Mouse (Mus musculus) hindbrain, embryonic 11.5 days (tissue): Measurements from ENCODE around the gene Nrip1. TPM values are rescaled to one million over a fixed set of nuclear protein-coding genes. Genes with fewer than 3 reads are reported as not detected.

Experiments used
- ATAC-seq: fragments of 200-750 bp; cut with Nextera tagmentation; 2 replicates; pipeline ENCODE4 v1.8.0; 2017; ENCODE audit warnings: mild to moderate bottlenecking, moderate TSS enrichment, moderate library complexity; ENCODE audit not compliant: low FRiP score
- DNase-seq: peaks from one replicate; pipeline ENCODE4 v3.0.0-alpha.2; 2015; ENCODE audit warnings: low spot score
- H3K27ac ChIP-seq: fragments of 300-500 bp; sonication (generic); 2 replicates; pipeline ENCODE4 v1.5.1; 2014; ENCODE audit warnings: mild to moderate bottlenecking, low read depth, low read length
- H3K27me3 ChIP-seq: fragments of 300-500 bp; sonication (generic); 2 replicates; pipeline ENCODE4 v1.6.1; 2014; ENCODE audit warnings: mild to moderate bottlenecking, low read length, moderate library complexity, mixed read lengths; ENCODE audit not compliant: control insufficient read depth, insufficient read depth
- H3K36me3 ChIP-seq: fragments of 300-500 bp; sonication (generic); 2 replicates; pipeline ENCODE4 v1.6.1; 2014; ENCODE audit warnings: mild to moderate bottlenecking, low read length, moderate library complexity, mixed read lengths; ENCODE audit not compliant: control insufficient read depth, insufficient read depth
- H3K4me1 ChIP-seq: fragments of 300-500 bp; sonication (generic); replicated peaks from 2 replicates; pipeline ENCODE4 v1.6.1; 2014; ENCODE audit warnings: low read length, mixed read lengths; ENCODE audit not compliant: control insufficient read depth, insufficient read depth
- H3K4me2 ChIP-seq: fragments of 300-500 bp; sonication (generic); replicated peaks from 2 replicates; pipeline ENCODE4 v1.6.1; 2014; ENCODE audit warnings: mild to moderate bottlenecking, low read depth, low read length
- H3K4me3 ChIP-seq: fragments of 300-500 bp; sonication (generic); 2 replicates; pipeline ENCODE4 v1.5.1; 2014; ENCODE audit warnings: low read depth, low read length
- H3K9ac ChIP-seq: fragments of 300-500 bp; sonication (generic); 2 replicates; pipeline ENCODE4 v1.6.1; 2014; ENCODE audit warnings: low read depth, low read length
- H3K9me3 ChIP-seq: fragments of 300-500 bp; sonication (generic); 2 replicates; pipeline ENCODE4 v1.6.1; 2016; ENCODE audit warnings: low read length; ENCODE audit not compliant: control insufficient read depth
- WGBS: fragments of 180-500 bp; shearing (Covaris S2); extraction: QIAGEN DNeasy Blood & Tissue Kit; methylation state at CpG from one replicate; pipeline ENCODE4 v1.1.7; 2014; 5-methylcytosine and 5-hydroxymethylcytosine counted together
- polyA plus RNA-seq: library from polyadenylated mRNA; unstranded; fragments of >200 nt; fragmentation: Nextera tagmentation; extraction: Ambion mirVana; gene quantifications from 2 replicates; pipeline ENCODE4 v1.2.1, GENCODE M21; 2014

The Nrip1 gene
- polyA plus RNA-seq, 1 experiment from 2014 or later: 35.5 TPM

DNA sequence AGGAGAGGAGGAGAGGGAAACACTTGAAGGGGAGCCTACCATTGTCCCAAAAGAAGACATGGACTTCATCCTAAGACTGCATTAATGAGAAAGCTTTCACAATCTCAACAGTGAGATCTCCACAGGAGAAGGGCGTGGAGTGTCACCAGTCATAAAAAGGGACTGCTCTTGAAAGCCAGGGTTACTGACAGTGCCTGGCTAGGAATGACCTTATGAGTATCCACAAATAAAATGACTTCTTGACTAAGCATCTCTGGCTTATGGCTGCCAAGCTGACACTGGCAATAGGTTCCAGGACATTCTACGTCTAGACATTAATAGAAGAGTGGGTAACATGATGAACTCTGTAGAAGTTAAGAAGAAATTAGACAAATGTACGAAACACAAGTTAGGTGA, 48.3 kb downstream of the Nrip1 start:
- peaks cover 8% of the 10 kb centered on the region for H3K4me1 ChIP-seq
- no peaks in the 10 kb centered on the region for H3K27me3 ChIP-seq
- 86% methylated on average over 3 of the region's 3 CpGs for WGBS
- H3K4me3 ChIP-seq: no peak overlapping the region
- no peak overlapping the region for H3K27ac ChIP-seq
- no peaks in the 10 kb centered on the region for H3K9me3 ChIP-seq
- no peaks in the 10 kb centered on the region for H3K36me3 ChIP-seq
- no peak overlapping the region for H3K4me2 ChIP-seq
- DNase-seq: no peak
- ATAC-seq: no peak
- H3K9ac ChIP-seq: no peak overlapping the region

DNA sequence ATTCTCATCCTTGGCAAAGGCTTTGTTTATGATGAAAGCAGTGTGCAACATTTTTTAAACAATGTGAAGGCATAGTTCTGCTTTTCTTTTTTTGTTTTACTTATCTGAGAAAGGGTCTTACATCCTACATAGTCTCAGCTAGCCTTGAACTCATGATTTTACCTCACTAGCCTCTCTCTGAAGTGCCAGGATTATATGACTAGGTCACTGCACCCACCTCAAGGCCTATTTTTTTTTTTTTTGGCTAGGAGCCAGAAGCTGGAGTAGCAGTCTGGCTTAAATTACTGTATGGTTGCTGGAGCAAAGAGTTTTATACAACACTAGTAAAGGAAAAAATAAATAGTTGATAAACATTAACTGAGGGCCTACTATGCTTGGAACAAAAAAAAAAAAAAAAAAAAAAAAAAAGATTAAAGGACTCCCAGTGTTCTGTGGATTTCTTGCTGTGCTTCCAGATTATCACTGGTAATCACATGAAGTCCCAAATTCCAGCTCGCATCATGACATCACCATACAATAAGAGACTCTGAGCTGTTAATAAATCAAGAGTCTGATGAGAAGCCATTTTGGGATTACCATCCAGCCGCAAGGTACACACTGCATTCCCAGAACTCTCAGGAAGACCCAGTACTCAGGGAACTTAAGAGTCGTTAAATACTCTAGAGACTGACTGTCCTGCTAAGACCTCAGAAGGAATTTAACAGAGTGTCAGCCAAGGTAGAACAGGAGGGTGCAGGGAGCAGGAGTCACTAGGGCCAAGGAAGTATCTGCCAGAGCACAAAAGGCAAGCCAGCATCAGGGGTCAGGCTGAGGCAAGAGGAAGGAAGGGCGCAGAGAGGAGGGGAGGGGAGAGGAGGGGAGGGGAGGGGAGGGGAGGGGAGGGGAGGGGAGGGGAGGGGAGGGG, 49.0 kb downstream of the Nrip1 start:
- ATAC-seq (no peak), DNase-seq (no peak)
- 93% methylated on average over 3 of the region's 4 CpGs for WGBS
- Histone ChIP-seq H3K4me2 (no peak overlapping the region), H3K27me3 (no peaks in the 10 kb centered on the region), H3K4me1 (peaks cover 8% of the 10 kb centered on the region), H3K27ac (no peak overlapping the region), H3K36me3 (no peaks in the 10 kb centered on the region), H3K9me3 (no peaks in the 10 kb centered on the region), H3K9ac (no peak overlapping the region), H3K4me3 (no peak overlapping the region)

DNA sequence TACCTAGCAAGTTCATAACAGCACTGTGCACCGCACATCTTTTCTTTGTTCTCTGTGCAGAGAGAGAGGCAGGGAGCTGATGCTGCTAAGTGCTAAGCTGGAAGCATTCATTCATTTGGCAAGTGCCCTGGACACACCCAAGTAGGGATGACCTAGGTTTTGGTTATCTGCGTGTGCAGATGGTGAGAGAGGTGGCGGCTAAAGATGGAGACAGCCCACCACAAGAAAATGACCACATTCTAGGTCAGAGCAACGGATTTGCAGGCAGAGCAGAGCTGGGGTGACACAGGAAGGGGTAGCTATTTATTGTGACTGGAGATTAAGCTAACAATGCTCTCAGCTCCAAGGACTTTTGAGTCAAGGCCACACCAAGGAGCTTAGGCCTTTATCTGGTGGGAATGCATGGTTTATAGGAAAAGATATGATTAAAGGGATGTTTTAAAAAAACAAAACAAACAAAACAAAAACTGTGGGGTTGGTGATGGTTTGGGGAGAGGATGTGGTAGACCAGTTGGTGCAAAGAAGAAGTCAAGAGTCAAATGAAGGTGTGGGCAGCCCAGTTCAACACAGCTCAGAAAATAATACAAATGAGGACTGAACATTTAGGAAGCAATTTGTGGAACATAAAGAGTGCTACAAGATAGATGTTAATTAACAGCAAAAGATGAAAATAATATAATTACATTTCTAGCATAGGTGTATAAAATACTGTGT, 49.9 kb downstream of the Nrip1 start:
- 92% methylated on average over 4 of the region's 4 CpGs for WGBS
- H3K9me3 ChIP-seq: no peaks in the 10 kb centered on the region
- H3K4me3 ChIP-seq: no peak overlapping the region
- no peak for DNase-seq
- no peak for ATAC-seq
- peaks cover 8% of the 10 kb centered on the region for H3K4me1 ChIP-seq
- H3K27ac ChIP-seq: no peak overlapping the region; the same call in 1 of the 2 replicates
- no peaks in the 10 kb centered on the region for H3K36me3 ChIP-seq
- H3K9ac ChIP-seq: no peak overlapping the region
- H3K4me2 ChIP-seq: no peak overlapping the region
- no peaks in the 10 kb centered on the region for H3K27me3 ChIP-seq

DNA sequence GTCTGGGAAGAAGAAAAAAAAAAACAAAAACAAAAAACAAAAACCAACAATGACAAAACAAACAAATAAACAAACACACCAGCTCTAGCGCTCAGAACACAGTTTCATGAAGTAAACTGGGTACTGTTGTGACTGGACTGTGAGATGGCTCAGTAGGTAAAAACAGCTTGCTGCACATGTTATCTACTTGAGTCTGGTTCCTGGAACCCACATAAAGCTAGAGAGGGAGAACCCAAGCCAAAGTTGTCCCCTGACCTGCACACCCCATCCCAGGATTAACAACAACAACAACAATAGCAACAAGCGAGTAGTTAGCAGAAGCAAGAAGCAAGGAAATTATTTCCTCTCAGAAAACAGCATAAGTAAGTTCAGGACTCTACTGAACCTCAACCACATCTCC, 50.5 kb downstream of the Nrip1 start:
- Histone ChIP-seq H3K9me3 (no peaks in the 10 kb centered on the region), H3K36me3 (no peaks in the 10 kb centered on the region), H3K4me3 (no peak overlapping the region), H3K27me3 (no peaks in the 10 kb centered on the region), H3K9ac (no peak overlapping the region), H3K4me1 (peaks cover 8% of the 10 kb centered on the region), H3K27ac (no peak overlapping the region; the same call in 1 of the 2 replicates), H3K4me2 (no peak overlapping the region)
- 98% methylated on average over 2 of the region's 2 CpGs for whole genome bisulfite sequencing
- DNase-seq (no peak), ATAC-seq (no peak)

DNA sequence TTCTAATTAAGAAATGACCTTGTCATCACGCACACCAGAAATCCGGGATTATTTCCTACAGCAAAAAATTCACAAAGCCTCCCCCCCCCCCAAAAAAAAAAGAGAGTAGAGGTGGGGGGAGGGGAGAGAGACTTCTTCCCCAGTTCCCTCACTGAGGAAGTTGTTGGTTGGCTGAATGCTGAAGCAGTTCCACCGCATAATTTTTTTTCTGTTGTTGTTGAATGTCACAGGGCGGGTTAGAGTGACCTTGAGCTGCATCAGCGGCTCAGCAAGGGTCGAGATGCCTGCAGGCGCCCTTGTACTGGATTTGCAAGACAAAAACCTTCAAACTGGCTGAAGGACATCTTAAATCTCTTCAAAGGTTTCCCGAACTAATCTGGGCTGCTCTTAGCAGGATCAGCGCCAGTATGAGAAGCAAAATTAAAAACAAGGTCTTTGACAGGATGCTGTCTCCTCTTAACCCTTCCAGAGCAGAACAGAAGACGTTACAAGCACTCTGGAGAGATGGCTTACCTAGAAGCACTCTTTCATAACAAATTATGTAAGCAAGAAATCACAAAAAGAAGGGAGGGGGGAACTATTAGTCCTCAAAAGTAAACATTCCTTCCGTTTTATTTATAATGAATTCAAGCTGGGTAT, 52.0 kb downstream of the Nrip1 start:
- no peaks in the 10 kb centered on the region for H3K36me3 ChIP-seq
- no peaks in the 10 kb centered on the region for H3K27me3 ChIP-seq
- H3K4me1 ChIP-seq: peaks cover 8% of the 10 kb centered on the region
- WGBS: 4% methylated on average over 11 of the region's 11 CpGs
- peak; percentile 52 for DNase-seq
- H3K9me3 ChIP-seq: no peaks in the 10 kb centered on the region
- peak overlapping the region; percentile 49; the same call in 1 of the 2 replicates for H3K27ac ChIP-seq
- no peak overlapping the region for H3K4me3 ChIP-seq
- H3K4me2 ChIP-seq: peak overlapping the region; percentile 28
- H3K9ac ChIP-seq: no peak overlapping the region
- ATAC-seq: peak; percentile 26; the same call in 1 of the 2 replicates

DNA sequence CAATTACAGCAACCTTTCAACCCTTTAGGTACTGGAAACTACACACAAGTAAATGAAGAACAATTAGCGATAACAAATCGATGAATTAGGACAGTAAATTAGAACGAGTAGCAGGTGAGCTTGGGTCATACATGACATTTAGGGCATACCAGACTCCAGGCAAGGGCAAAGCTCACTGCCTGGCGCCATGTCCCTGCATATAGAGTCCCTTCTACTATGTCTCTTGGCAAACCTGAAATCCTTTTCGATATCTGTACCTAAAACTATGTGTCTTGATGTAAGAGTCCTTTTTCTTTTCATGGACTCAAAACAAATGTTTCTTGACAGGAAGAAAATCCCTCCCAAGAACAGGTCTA, 53.5 kb downstream of the Nrip1 start:
- Histone ChIP-seq H3K27ac (no peak overlapping the region), H3K4me1 (peaks cover 8% of the 10 kb centered on the region), H3K36me3 (no peaks in the 10 kb centered on the region), H3K4me3 (no peak overlapping the region), H3K9ac (no peak overlapping the region), H3K9me3 (no peaks in the 10 kb centered on the region), H3K27me3 (no peaks in the 10 kb centered on the region), H3K4me2 (no peak overlapping the region)
- ATAC-seq (no peak; the same call in 1 of the 2 replicates), DNase-seq (no peak)
- 39% methylated on average over 5 of the region's 5 CpGs for WGBS

DNA sequence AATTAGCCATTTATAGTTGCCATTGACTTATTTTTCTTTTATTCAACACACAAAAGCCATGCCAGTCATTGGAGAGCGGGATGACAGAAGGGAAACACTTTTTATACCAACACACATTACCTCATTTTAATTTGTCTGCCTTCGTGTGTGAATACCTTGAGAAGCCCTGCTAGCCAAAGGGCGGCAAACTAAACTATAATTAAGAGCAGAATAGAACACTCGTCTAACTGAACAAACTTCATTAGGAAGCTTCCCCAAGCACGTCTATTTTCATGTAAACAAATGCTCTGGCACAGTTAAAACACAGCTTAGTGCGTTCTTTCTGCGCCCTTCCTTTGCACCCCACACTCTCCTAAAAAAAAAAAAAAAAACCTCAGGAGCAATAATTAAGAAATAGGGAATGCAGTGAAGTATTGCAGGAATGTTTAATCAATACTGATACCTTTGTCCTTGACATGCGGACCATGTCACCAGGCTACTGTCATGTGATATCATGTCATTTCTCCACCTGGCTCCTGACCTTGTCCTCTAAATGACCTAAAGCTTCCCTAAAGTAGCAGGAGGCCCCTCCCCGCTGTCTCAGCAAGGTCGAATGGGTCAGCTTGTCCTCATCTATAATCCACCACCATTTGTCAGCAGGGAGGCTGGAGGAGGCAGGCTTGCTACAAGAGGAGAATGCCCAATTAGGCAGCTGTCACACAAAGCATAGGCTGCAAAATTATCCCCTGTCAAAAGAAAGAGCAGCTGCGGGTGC, 54.1 kb downstream of the Nrip1 start:
- H3K4me2 ChIP-seq: no peak overlapping the region
- H3K4me3 ChIP-seq: no peak overlapping the region
- H3K9ac ChIP-seq: no peak overlapping the region
- H3K27me3 ChIP-seq: no peaks in the 10 kb centered on the region
- H3K9me3 ChIP-seq: no peaks in the 10 kb centered on the region
- DNase-seq (peak; percentile 73), ATAC-seq (peak; percentile 92)
- no peaks in the 10 kb centered on the region for H3K36me3 ChIP-seq
- H3K4me1 ChIP-seq: peaks cover 8% of the 10 kb centered on the region
- no peak overlapping the region for H3K27ac ChIP-seq
- 26% methylated on average over 11 of the region's 11 CpGs for WGBS

DNA sequence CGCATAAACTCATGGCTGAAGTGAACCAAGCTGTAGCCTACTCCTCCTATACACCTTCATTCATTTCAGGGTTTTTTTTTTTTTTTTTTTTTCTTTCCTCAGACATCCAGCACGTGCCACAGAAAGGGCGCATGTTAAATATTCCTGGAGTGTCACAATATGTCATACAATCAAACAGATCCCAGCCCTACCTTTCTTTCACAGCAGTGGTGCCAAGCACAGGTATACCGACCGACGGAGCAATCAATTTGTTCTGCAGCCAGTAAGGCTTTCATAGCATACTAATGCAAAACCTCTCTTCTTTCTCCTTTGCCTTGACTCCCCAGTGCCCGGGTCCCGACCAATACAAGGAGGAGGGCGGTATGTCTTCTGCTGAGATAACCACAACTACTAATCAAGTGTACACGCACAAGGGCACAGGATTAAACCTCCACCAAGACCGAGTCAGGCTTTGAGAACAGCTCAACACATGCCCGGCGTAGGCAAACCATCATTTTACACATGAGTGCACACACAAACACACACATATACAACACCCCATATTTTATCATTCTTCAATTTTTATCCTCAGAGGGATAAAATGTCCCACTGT, 55.2 kb downstream of the Nrip1 start:
- Histone ChIP-seq H3K27me3 (no peaks in the 10 kb centered on the region), H3K4me1 (peaks cover 8% of the 10 kb centered on the region), H3K36me3 (no peaks in the 10 kb centered on the region), H3K4me2 (no peak overlapping the region), H3K27ac (no peak overlapping the region), H3K9me3 (no peaks in the 10 kb centered on the region), H3K4me3 (no peak overlapping the region), H3K9ac (no peak overlapping the region)
- no peak for ATAC-seq
- WGBS: 74% methylated on average over 13 of the region's 13 CpGs
- no peak for DNase-seq
